Mouse (Mus musculus): ENCODE results near the gene Uhrf1. TPM values are rescaled to one million over a fixed set of nuclear protein-coding genes. Genes with fewer than 3 reads are reported as not detected.

Gene Uhrf1
- total and polyA plus RNA-seq, 3 experiments = 161 to 220 (median 184) TPM

DNA sequence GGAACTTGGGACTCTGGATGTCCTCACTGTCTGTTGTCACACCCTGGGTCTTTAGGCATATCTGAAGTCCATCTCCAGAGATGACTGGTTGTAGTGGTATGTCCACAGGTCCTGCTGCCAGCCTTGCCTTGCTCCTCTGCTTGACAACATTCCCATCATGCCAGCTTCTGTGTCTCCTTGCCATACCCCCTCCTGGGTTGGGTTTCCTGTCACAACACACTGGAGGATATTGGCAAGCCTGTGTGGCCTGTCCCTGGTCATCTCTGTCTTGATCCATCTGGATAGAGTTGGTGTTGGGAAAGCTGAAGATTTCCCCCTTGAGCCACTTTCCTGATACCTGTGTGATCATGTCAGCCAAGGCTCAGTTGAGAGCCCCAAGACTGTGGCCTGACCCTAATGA, 37.6 kb downstream of the Uhrf1 start:
- peaks cover 0 to 20% of the 10 kb centered on the region in 2 experiments for H3K36me3 ChIP-seq (replicated peaks in 1 of 2; ENCODE audit: control insufficient read depth in 1 of 2, insufficient read depth in 1 of 2, low read length in 1 of 2)
- in situ Hi-C loops (cut with MboI; ENCODE audit: low pct_ligation_motif_present, low pct_unique_long_range_greater_than_20kb, low sequenced_read_pairs) = no loop called here

GRCm38 (mm10) chr17:56343466-56343865, 40.3 kb downstream of the Uhrf1 start:
- dilution Hi-C loops (cut with MboI; ENCODE audit: extremely low pct_ligation_motif_present, extremely low pct_unique_long_range_greater_than_20kb, low sequenced_read_pairs) (no loop called here), in situ Hi-C loops (cut with MboI; ENCODE audit: low pct_ligation_motif_present, low pct_unique_long_range_greater_than_20kb, low sequenced_read_pairs) (no loop called here)
- Histone ChIP-seq H3K27me3 (replicated peaks) (no peaks in the 10 kb centered on the region), H3K36me3 (replicated peaks in 1 of 2; ENCODE audit: control insufficient read depth in 1 of 2, insufficient read depth in 1 of 2, low read length in 1 of 2) (peaks cover 0 to 19% of the 10 kb centered on the region in 2 experiments), H3K4me1 (ENCODE audit: control insufficient read depth in 1 of 2, insufficient read depth in 2 of 2) (peaks cover 24 to 87% of the 10 kb centered on the region in 2 experiments), H3K4me2 (ENCODE audit: insufficient read depth, low read depth, poor library complexity, severe bottlenecking) (no peak overlapping the region), H3K9ac (ENCODE audit: insufficient read depth, low read depth) (no peak overlapping the region), H3K27ac (ENCODE audit: insufficient read depth, low read depth) (no peak overlapping the region), H3K4me3 (replicated peaks in 1 of 3; ENCODE audit: low read depth in 2 of 3, low read length in 2 of 3, poor library complexity in 1 of 3) (no peak overlapping the region), H3K9me3 (replicated peaks; ENCODE audit: low read length) (no peaks in the 10 kb centered on the region), H3K79me2 (replicated peaks; ENCODE audit: control insufficient read depth, extremely low read depth, insufficient read depth, poor library complexity, severe bottlenecking) (no peaks in the 10 kb centered on the region)
- no peak for TF ChIP-seq RCOR1 (conservative IDR thresholded peaks at IDR 0.05; ENCODE audit: low read depth, low read length)
- no peak for DNase-seq (ENCODE audit: extremely low read depth)

More for the DNA sequence above, 37.6 kb downstream of the Uhrf1 start:
- Histone ChIP-seq H3K9ac (ENCODE audit: insufficient read depth, low read depth) (no peak overlapping the region), H3K4me1 (ENCODE audit: control insufficient read depth in 1 of 2, insufficient read depth in 2 of 2) (peaks cover 25 to 77% of the 10 kb centered on the region in 2 experiments), H3K79me2 (replicated peaks; ENCODE audit: control insufficient read depth, extremely low read depth, insufficient read depth, poor library complexity, severe bottlenecking) (no peaks in the 10 kb centered on the region), H3K9me3 (replicated peaks; ENCODE audit: low read length) (no peaks in the 10 kb centered on the region), H3K4me3 (replicated peaks in 1 of 3; ENCODE audit: low read depth in 2 of 3, low read length in 2 of 3, poor library complexity in 1 of 3) (no peak overlapping the region), H3K4me2 (ENCODE audit: insufficient read depth, low read depth, poor library complexity, severe bottlenecking) (no peak overlapping the region), H3K27ac (ENCODE audit: insufficient read depth, low read depth) (no peak overlapping the region), H3K27me3 (replicated peaks) (no peaks in the 10 kb centered on the region)
- TF ChIP-seq JUN (IDR thresholded peaks at IDR 0.05; ENCODE audit: insufficient read depth, low read depth, low read length) (no peak), MXI1 (IDR thresholded peaks at IDR 0.05; ENCODE audit: low read depth, low read length) (no peak), ETS1 (conservative IDR thresholded peaks at IDR 0.05; ENCODE audit: low read depth, low read length) (no peak), USF1 (IDR thresholded peaks at IDR 0.05; ENCODE audit: low read depth, low read length) (no peak), CHD1 (IDR thresholded peaks at IDR 0.05; ENCODE audit: low read depth, low read length) (no peak), NRF1 (IDR thresholded peaks at IDR 0.05; ENCODE audit: low read depth, low read length) (no peak), KAT2A (IDR thresholded peaks at IDR 0.05; ENCODE audit: insufficient replicate concordance, low read length) (no peak), RAD21 (IDR thresholded peaks at IDR 0.05; ENCODE audit: low read depth, low read length) (no peak), SIN3A (IDR thresholded peaks at IDR 0.05; ENCODE audit: low read length) (no peak), MAFK (IDR thresholded peaks at IDR 0.05; ENCODE audit: insufficient replicate concordance, low read length) (no peak), TBP (conservative IDR thresholded peaks at IDR 0.05; ENCODE audit: low read depth, low read length) (no peak), TCF12 (IDR thresholded peaks at IDR 0.05; ENCODE audit: low read depth, low read length) (no peak), BHLHE40 (IDR thresholded peaks at IDR 0.05; ENCODE audit: low read depth, low read length) (no peak), POLR2A (IDR thresholded peaks at IDR 0.05; ENCODE audit: low read depth, low read length) (no peak), CHD2 (IDR thresholded peaks at IDR 0.05; ENCODE audit: low read length) (no peak), CTCF (conservative IDR thresholded peaks at IDR 0.05 in 1 of 2, IDR thresholded peaks at IDR 0.05 in 1 of 2; ENCODE audit: low read depth in 2 of 2, low read length in 2 of 2) (no peak)
- no peak for DNase-seq (ENCODE audit: extremely low read depth)
- dilution Hi-C loops (cut with MboI; ENCODE audit: extremely low pct_ligation_motif_present, extremely low pct_unique_long_range_greater_than_20kb, low sequenced_read_pairs) = no loop called here
